Mouse (Mus musculus): ENCODE data around the gene Sept7.

DNA sequence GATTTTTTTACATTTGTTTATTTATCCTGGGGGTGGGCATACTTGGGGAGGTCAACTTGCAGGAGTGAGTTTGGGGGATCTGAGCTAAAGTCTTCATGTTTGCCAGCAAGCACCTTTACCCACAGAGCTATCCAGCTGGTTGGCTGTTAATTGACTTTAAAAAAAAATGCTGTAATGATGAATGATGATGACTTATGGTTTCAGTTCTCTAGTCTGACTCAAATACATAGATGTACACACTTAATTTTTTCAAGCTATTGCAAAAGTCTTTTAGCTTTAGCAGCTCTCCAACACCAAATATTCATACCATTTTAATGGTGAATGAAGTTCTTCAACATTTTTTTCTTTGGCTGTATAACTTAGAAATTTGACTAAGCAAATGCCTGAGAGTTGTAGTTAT, 8.7 kb downstream of the Sept7 start:
- TF ChIP-seq CTCF (IDR thresholded peaks at IDR 0.05; ENCODE audit: borderline replicate concordance, insufficient read depth, low read depth, low read length) (no peak), POLR2A (IDR thresholded peaks at IDR 0.05; ENCODE audit: borderline replicate concordance, insufficient read depth, low read length) (no peak)

Data from cerebellum, adult 2 months (tissue).